Mouse (Mus musculus) monocyte, adult 5-6 weeks (primary cell): Measurements from ENCODE around the gene Tpo. TPM values are rescaled to one million over a fixed set of nuclear protein-coding genes. Genes with fewer than 3 reads are reported as not detected.

Source experiments
- ATAC-seq: fragments of 153-309, 156-312 bp; replicated peaks from 2 replicates; pipeline ENCODE4 v1.8.0; 2017; ENCODE audit warnings: mild to moderate bottlenecking; ENCODE audit not compliant: low TSS enrichment, insufficient number of reproducible peaks, severe bottlenecking, poor library complexity, low FRiP score
- total RNA-seq: library from RNA; stranded (forward); fragments of 200-1000, 200-491, 200-594 nt; gene quantifications from 3 replicates; pipeline ENCODE4 v1.2.3, GENCODE M21; 2017

Gene Tpo
- total RNA-seq, 1 experiment from 2014 or later, result not detected

DNA sequence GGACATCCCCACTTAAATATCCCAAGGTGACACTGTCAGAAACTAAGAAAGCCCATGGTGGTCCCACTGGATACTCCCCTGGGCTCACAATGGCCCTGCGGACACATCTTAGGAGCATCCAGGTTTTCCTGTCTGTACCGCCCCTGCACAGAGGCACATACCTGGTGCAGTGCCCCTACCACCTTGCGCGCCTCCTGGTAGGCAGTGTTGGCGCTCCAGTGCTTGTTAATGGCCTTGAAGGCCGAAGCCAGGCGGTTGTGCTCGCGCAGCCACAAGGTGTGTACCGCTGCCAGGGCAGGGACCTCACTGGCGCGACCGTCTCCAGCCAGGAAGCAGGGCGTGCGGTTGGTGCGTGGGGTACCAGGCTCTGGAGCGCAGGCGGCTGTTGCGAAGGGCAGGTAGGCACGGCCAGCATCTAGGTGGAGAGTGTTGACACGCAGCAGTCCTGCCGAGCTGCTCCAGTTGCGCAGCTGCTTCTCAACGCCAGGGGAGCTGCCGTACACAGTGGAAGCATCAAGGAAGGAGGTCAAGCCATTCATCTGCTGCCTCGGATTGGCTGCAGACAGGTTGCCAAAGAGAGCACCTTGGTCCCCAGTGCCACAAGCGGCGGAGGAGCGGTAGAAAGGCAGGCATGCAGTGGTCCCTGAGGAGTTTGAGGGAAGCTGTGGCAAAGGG is 29.4 kb downstream of the Tpo start:
- no peak for ATAC-seq

DNA sequence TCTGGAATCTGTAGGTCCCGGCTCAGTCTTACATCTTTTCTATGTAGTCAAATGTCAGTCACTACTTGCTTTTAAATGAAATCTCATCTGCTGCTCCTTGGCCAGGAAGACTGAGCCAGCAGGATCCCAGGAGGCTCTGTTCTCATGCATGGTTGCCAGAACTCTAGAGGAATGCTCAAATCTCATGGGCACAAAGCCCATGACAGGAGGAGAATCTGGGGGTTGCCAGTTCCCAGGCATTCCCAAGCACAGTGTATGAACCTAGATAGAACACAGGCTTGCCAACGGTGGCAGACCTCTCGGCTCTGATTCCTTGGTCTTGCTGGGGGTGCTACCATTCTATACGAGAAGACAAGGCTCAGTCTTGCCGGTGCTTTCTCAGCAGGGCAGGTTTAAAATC is 40.3 kb downstream of the Tpo start:
- no peak for ATAC-seq

GRCm38 (mm10) chr12:30083971-30084370 is 48.5 kb downstream of the Tpo start:
- ATAC-seq, result no peak

GRCm38 (mm10) chr12:30077056-30077455 is 55.4 kb downstream of the Tpo start:
- no peak for ATAC-seq

DNA sequence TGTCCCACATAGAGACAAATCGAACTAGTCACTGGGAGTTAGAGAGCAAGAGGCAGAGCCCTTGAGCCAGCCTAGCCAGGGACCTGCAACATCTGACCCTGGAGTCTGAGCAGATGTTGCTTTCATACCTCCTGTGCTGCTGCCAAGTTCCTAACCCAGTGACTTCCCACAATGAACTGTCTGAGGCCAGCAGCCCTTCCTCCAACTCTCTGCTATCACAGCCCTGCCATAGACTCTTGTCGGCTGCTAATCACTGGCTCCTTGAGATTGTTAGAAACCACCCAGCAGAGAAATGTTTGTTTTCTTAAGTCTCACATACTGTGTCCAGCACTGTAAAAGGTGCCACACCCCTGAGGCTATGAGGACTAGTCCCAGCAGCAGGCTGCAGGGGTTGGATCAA is 56.1 kb downstream of the Tpo start:
- ATAC-seq, result no peak

- no peak for ATAC-seq
Observed at GRCm38 (mm10) chr12:30069321-30069720, 63.1 kb downstream of the Tpo start.

DNA sequence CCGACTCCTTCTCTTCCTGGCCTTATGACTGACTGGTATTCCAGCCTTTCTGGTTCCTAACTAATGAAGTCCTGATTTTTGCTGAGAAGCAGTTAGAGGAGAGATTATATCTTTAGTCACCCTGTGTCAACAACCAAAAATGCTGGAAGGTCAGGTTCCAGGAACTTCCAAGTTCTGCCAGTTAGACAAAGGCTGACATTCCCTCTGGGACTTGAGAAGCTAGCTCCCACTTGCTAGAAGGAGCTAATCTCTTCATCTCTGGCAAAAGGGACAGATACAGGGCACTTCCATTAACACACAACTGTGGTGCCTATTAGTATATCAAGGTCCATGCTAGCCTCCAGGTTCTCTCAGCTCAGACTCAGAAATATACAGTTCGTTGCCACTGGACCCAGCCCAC is 64.6 kb downstream of the Tpo start:
- no peak for ATAC-seq

GRCm38 (mm10) chr12:30062118-30062505 is 70.3 kb downstream of the Tpo start:
- no peak for ATAC-seq

GRCm38 (mm10) chr12:30061503-30062117 is 70.8 kb downstream of the Tpo start:
- ATAC-seq, result no peak

DNA sequence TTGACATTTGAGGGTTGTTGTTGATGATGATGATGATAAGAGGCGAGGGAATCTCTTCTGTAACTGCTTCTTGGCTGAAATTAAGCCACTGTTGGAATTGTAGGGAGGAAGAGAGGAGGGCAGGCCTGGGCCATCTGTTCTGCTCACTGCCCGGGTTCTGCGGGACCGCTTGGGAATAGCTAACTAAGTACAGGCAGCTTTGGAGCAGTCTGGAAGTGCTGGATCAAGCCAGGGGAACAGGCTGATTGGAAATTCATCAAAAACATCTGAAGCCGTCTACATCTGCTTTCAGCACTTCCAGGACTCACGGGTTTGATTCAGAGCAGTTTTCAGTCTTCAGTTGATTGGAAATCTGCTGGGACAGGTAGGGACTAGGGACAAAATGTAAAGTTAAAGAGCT is 74.4 kb downstream of the Tpo start:
- ATAC-seq, result no peak

GRCm38 (mm10) chr12:30054761-30055540 is 77.5 kb downstream of the Tpo start:
- ATAC-seq, result no peak

- no peak for ATAC-seq
Observed at GRCm38 (mm10) chr12:30050235-30050634, 82.2 kb downstream of the Tpo start.

GRCm38 (mm10) chr12:30049818-30050217 is 82.6 kb downstream of the Tpo start:
- no peak for ATAC-seq

DNA sequence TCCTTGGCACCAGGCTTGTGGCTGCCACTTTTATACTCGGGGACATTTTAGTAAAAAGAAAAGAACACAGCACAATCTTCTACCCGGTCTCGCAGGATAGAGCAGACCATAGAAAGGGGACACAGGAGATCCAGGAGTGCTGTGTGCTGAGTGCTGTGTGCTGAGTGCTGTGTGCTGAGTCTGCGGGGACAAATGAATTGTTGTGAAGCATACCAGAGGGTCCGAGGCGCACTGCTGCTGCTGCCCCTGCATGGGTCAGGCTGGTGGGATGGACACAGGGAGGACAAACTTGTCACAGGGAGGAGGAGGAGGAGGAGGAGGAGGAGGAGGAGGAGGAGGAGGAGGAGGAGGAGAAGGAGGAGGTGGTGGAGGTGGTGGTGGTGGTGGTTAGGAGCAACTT is 83.6 kb downstream of the Tpo start:
- ATAC-seq, result no peak

- ATAC-seq, result no peak
Observed at GRCm38 (mm10) chr12:30040150-30040549, 92.3 kb downstream of the Tpo start.

- no peak for ATAC-seq
Observed at GRCm38 (mm10) chr12:30039565-30039964, 92.9 kb downstream of the Tpo start.

DNA sequence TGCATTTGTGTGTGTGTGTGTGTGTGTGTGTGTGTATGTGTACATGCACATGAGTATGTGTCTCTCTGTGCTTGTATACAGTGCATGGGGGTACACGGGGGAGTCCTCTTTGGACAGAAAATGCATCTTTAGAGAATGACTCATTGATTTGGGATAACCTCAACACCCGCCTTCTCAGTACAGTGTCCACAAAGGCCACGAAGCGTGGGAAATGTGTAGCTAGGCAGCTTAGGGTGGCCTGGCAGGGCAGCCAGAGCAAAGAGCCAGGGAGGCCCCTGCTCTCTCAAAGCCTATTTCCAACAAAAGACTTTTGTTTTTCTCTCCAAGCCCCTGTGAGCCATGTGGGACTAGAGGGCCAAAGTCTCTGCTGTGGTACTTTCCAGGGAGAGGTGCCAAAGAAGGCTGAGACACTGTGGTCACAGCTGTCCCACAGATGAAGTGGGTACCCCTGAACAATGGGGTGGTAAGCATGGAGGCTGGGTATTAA is 95.8 kb downstream of the Tpo start:
- ATAC-seq, result no peak

GRCm38 (mm10) chr12:30035841-30036568 is 96.4 kb downstream of the Tpo start:
- no peak for ATAC-seq

DNA sequence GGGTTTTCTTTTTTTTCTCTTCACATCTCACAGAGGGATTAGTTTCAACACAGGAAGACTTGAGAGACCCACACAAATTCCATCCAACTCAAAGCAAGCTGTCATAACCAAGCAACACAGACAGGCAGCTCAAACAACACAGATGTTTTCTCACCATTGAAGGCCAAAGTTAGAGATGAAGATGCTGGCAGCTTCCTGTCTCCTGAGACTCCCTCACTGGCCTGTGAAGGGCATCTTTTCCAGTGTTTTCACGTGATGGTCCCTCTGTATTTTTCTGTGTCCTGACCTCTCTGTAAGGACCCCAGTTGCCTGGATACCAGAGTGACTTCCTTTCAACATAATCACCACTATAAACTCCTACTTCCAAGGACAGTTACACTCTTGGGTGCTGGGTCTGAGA is 97.0 kb downstream of the Tpo start:
- ATAC-seq, result no peak
